Mouse (Mus musculus): Measurements from ENCODE around the gene Ttc8. TPM values are rescaled to one million over a fixed set of nuclear protein-coding genes. Genes with fewer than 3 reads are reported as not detected.

Ttc8 gene
- polyA plus RNA-seq, 1 experiment from 2014 or later = 5.3 TPM

DNA sequence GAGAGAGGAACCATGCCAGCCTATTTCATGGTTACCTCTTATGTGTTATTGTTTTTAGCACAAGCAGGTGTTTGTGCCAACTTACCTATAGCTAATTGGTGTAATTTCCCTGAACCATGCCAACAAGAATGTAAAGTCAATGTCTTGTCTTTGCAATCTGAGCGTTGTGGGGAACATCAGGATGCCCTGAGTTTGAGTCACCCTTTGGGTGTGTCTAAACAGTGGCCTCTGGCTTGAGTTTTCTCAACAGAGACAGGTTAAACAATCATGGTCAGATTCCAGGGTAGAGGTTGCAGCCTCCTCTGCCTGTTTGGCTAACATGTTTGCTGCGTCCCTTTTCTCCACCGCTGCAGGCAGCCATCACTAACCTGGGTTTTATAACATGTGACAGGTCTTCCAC lies 74.0 kb downstream of the Ttc8 start:
- H3K79me2 ChIP-seq (ENCODE audit: inconsistent target) = no peaks in the 10 kb centered on the region
- WGBS (ENCODE audit: missing documents) = 96% methylated on average over 3 of the region's 3 CpGs
- no peak overlapping the region for H3K4me3 ChIP-seq (ENCODE audit: inconsistent target)
- H3K36me3 ChIP-seq (ENCODE audit: inconsistent target) = no peaks in the 10 kb centered on the region
- no peak overlapping the region for H3K27ac ChIP-seq

DNA sequence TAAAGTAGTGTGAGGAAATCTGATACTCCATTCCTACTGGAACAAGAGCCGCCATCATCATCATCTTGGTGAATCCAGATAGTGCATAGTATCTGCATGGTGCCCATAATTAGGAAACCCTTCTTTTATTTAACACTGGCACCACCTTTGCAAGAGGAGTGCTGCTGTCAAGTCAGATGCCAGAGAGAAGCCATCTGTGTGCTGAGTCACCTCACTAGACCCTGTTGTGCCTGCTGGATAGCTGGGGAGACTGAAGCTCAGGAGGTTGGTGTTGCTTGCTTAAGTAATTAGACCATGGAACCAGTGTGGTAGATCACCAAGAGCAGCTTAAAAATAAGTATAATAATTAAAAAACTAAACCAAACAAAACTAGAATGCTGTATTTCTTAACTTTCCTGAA lies 75.5 kb downstream of the Ttc8 start:
- H3K79me2 ChIP-seq (ENCODE audit: inconsistent target) = no peaks in the 10 kb centered on the region
- H3K4me3 ChIP-seq (ENCODE audit: inconsistent target) = no peak overlapping the region
- no peak overlapping the region for H3K27ac ChIP-seq
- WGBS (ENCODE audit: missing documents) = 89% methylated on average over 1 of the region's 1 CpGs
- no peaks in the 10 kb centered on the region for H3K36me3 ChIP-seq (ENCODE audit: inconsistent target)

DNA sequence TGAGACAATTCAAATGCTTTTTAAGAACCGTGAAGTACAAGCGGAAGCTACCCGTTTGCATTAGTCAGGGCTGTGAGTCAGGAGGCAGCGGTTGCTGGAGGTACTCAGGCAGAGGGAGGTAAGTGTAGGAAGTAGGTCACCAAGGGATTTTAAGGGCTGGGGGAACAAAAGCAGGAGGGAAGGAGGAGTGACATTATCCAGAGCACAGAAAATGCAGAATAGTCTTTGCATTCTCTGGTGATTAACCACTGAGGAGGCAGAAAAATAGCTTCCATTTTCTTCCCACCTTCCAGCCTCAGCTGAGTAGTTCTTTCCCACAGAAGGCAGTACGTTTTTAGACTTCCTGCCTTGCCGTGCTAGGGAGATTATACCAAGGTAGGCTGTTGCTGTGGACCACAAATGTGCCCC lies 76.2 kb downstream of the Ttc8 start:
- Histone ChIP-seq H3K4me3 (ENCODE audit: inconsistent target) (no peak overlapping the region), H3K79me2 (ENCODE audit: inconsistent target) (no peaks in the 10 kb centered on the region), H3K36me3 (ENCODE audit: inconsistent target) (no peaks in the 10 kb centered on the region), H3K27ac (no peak overlapping the region)
- WGBS (ENCODE audit: missing documents) = 13% methylated on average over 6 of the region's 6 CpGs

DNA sequence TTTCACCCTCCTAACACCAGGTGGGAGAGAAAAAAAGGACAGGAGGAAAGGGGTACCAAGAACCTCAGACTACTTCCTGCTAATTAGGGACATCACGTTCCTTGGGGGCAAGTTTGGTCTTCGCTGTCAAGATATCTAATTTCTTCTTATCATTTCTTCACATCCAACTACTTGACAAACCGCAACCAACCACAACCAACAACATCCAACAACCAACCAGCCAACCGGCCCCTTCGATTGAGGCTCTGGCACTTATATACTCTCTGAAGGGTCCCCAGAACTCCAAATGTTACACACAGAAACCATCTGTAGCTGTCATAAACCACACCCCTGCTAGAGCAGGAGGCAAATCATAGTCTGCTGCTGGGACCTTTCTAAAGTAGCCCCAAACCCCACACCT lies 76.7 kb downstream of the Ttc8 start:
- 40% methylated on average over 5 of the region's 5 CpGs for WGBS (ENCODE audit: missing documents)
- Histone ChIP-seq H3K4me3 (ENCODE audit: inconsistent target) (no peak overlapping the region), H3K79me2 (ENCODE audit: inconsistent target) (no peaks in the 10 kb centered on the region), H3K27ac (no peak overlapping the region), H3K36me3 (ENCODE audit: inconsistent target) (no peaks in the 10 kb centered on the region)

DNA sequence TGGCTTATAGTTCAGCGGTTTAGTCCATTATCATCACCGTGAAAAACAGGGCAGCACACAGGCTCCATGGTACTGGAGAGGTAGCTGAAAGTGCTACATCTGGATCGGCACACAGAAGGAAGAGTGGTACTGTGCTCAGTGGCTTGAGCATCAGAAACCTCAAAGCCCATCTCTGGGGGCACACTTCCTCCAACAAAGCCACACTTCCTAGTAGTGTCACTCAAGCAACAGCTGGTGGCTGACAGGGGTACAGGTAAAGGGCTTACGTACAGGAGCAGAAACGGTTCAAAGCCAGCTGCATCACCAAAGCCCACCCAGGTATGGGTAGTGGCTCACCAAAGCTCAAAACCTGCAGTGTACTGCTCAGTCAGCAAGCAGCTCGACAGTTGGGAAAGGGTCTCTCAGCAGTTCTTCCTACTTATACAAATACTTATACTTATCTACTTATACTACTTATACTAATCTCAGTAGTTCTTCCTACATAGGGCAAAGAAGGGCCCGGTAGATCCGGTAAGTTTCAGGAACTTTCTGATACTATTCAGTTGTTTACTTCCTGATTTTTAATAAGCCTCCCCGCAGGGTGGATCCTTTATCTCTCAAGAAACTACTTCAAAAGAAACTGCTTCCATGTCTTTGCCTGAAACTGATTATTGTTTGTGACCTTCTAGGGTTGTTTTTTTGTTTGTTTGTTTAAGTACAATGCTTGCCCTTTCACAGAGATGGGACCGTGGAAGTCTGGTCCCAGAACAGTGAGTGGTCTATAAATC lies 78.5 kb downstream of the Ttc8 start:
- Histone ChIP-seq H3K4me3 (ENCODE audit: inconsistent target) (no peak overlapping the region), H3K36me3 (ENCODE audit: inconsistent target) (no peaks in the 10 kb centered on the region), H3K79me2 (ENCODE audit: inconsistent target) (no peaks in the 10 kb centered on the region), H3K27ac (no peak overlapping the region)
- 39% methylated on average over 10 of the region's 10 CpGs for WGBS (ENCODE audit: missing documents)

DNA sequence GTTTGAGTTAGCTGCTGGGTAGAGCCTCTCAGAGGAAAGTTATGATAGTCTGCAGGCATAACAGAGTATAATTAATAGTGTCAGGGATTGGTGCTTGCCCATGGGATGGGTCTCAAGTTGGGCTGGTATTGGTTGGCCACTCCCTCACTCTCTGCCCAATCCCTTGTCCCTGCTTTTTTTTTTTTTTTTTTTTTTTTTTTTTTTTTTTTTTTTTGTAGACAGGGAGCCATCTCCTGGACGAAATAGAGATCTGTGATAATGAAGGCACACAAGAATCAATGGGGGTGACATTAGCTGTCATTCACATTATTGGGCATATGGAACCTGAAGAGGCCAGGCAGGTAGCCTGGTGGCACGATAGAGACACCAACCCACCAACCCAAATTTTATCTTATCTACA lies 79.9 kb downstream of the Ttc8 start:
- 86% methylated on average over 2 of the region's 2 CpGs for WGBS (ENCODE audit: missing documents)
- H3K36me3 ChIP-seq (ENCODE audit: inconsistent target) = no peaks in the 10 kb centered on the region
- no peaks in the 10 kb centered on the region for H3K79me2 ChIP-seq (ENCODE audit: inconsistent target)
- H3K27ac ChIP-seq = no peak overlapping the region
- H3K4me3 ChIP-seq (ENCODE audit: inconsistent target) = no peak overlapping the region

DNA sequence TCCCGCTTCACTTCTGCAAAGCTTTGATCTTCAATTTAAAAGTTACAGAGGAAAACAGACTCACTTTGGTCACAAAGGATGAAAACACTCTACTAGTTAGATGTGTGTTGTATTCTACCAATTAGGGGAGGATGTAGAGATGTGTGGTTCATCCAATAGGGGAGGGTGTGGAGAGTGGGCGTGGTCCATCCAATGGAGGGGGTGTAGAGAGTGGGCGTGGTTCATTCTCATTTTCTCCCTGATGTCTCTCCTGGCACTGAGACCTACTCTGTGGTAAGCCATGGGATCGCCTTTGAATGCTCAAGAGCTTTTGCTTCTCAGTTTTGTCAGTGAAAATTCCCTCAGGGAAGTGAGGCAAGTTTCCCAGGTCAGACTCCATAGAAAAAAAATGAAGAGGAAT lies 82.7 kb downstream of the Ttc8 start:
- no peak overlapping the region for H3K4me3 ChIP-seq (ENCODE audit: inconsistent target)
- 87% methylated on average over 4 of the region's 4 CpGs for WGBS (ENCODE audit: missing documents)
- no peaks in the 10 kb centered on the region for H3K79me2 ChIP-seq (ENCODE audit: inconsistent target)
- H3K36me3 ChIP-seq (ENCODE audit: inconsistent target) = no peaks in the 10 kb centered on the region
- no peak overlapping the region for H3K27ac ChIP-seq

DNA sequence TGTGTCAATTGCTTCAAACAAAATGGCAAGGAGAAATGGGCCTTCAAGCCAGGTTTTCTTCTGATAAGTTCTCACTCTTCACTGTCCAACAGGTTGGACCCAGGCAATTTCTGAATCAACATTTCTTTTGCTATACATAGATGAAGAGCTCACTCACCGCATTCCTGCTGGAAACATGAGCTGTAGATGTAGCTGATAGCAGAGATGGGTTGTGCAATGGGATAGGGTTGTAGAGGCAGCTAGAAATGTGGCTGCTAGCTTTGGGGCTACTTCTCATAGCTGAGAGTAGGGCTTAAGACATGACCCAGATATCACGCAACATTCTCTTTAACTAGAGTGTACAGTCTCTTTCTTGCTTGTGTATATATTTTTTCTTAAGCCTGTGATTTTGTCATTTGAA lies 84.4 kb downstream of the Ttc8 start:
- Histone ChIP-seq H3K36me3 (ENCODE audit: inconsistent target) (no peaks in the 10 kb centered on the region), H3K79me2 (ENCODE audit: inconsistent target) (no peaks in the 10 kb centered on the region), H3K4me3 (ENCODE audit: inconsistent target) (no peak overlapping the region), H3K27ac (no peak overlapping the region)
- WGBS (ENCODE audit: missing documents) = 100% methylated on average over 2 of the region's 2 CpGs

DNA sequence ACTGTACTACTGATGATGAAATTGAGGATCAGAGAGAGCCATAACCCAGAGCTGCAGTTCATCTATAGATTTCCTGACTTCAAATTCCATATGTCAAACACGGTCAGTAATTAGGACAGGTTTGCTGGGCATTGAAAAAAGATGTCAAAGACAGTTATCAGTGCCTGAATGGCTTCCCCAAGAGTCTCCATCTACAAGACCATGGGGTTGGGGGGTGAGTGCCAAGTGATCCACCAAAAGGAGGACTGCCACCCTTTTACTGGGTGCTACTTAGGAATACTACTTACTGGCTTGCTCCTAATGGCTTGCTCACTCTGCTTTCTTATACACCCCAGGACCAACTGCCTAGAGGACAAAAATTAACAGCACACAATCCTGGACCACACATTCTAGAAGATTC lies 88.4 kb downstream of the Ttc8 start:
- 79% methylated on average over 1 of the region's 1 CpGs for WGBS (ENCODE audit: missing documents)
- H3K36me3 ChIP-seq (ENCODE audit: inconsistent target) = no peaks in the 10 kb centered on the region
- H3K4me3 ChIP-seq (ENCODE audit: inconsistent target) = no peak overlapping the region
- H3K79me2 ChIP-seq (ENCODE audit: inconsistent target) = no peaks in the 10 kb centered on the region
- H3K27ac ChIP-seq = no peak overlapping the region

DNA sequence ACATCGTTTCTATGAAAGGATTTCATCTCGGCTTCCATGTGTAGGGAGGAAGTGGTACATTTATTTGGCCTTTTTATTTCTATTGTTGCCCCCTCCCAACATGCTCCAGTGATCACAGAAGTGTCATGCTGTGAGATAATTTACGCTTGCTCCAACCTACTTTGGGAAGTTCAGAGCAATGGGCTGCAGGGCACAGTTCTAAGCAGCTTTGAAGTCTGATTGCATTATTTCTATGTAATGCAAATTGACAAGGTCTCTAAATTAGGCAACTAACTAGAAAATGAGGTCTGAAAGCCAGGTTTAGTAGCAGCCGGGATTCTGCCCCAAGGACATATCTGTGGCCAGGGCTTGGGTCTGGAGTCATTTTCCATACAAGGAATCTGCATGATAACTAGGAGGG lies 89.1 kb downstream of the Ttc8 start:
- WGBS (ENCODE audit: missing documents) = 90% methylated on average over 4 of the region's 4 CpGs
- H3K79me2 ChIP-seq (ENCODE audit: inconsistent target) = no peaks in the 10 kb centered on the region
- H3K4me3 ChIP-seq (ENCODE audit: inconsistent target) = no peak overlapping the region
- no peak overlapping the region for H3K27ac ChIP-seq
- H3K36me3 ChIP-seq (ENCODE audit: inconsistent target) = no peaks in the 10 kb centered on the region

DNA sequence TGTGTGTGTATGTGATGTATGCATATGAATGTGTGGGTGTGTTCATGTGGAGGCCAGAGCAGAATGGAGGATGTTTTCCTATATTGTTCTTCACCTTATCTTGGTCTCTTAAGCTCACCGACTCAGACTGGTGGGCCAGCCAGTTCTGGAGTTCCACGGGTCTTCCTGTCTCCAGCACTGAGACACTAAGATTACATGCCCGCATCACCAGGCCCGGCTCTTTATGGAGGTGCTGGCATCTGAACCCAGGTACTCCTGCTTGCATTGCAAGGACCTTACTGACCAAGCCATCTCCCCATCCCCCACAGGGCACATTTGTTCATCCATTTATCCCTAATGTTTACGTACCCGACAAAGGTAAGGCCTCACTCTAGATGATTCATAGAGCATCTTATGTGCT lies 89.7 kb downstream of the Ttc8 start:
- no peak overlapping the region for H3K27ac ChIP-seq
- WGBS (ENCODE audit: missing documents) = 92% methylated on average over 6 of the region's 6 CpGs
- no peak overlapping the region for H3K4me3 ChIP-seq (ENCODE audit: inconsistent target)
- no peaks in the 10 kb centered on the region for H3K36me3 ChIP-seq (ENCODE audit: inconsistent target)
- H3K79me2 ChIP-seq (ENCODE audit: inconsistent target) = no peaks in the 10 kb centered on the region

DNA sequence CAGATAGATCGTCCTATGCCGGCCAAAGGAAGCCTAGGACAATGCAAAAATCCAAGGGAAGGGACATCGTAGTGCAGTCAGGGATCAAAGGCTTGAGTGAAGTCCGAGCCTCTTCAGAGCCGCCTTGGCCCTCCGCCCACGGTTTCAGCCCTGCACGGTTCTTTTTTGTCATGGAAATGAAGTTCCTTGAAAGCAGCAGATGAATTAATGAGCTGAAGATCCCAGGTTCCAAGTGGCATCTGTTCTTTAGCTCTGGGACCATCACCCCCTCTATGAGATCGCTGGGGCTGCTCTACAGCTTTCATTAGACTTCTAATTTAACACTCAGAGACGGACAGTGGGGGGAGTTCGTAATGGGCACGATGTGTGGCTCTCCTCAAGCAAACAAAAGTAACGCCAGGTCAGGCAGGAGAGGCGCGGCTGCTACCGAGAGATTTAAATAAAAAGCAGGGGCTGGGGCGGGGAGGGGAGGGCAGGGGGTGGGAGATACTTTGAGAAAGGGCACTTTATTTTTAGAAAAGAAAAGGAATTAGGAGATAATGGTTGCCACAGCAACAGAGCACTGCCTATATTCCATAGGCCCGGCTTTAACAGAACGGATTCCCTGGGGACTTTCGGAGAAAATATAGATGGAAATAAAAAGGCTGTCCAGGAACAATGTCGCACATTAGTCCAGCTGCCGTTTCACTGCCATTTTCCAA lies 90.9 kb downstream of the Ttc8 start:
- Histone ChIP-seq H3K79me2 (ENCODE audit: inconsistent target) (no peaks in the 10 kb centered on the region), H3K36me3 (ENCODE audit: inconsistent target) (no peaks in the 10 kb centered on the region), H3K4me3 (ENCODE audit: inconsistent target) (no peak overlapping the region), H3K27ac (no peak overlapping the region)
- 60% methylated on average over 22 of the region's 22 CpGs for WGBS (ENCODE audit: missing documents)

DNA sequence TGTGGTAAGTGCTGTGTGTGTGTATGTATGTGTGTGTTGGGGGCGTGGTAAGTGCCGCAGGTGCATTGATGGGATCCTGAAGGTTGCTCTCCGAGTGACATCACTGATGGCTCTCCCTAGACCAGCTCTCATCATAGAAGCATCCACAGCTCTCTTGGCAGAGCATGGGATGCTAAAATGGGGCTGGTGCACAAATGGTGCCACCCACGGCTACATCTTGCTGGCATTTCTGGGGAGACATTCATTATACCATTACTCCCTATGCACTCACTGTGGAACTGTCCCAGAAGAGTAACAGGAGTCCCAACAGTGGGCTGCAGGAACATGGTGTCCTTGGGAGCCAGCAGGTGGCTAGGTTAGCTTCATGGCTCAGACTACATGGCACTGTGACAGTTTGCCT lies 95.5 kb downstream of the Ttc8 start:
- H3K36me3 ChIP-seq (ENCODE audit: inconsistent target) = no peaks in the 10 kb centered on the region
- no peaks in the 10 kb centered on the region for H3K79me2 ChIP-seq (ENCODE audit: inconsistent target)
- no peak overlapping the region for H3K27ac ChIP-seq
- 100% methylated on average over 4 of the region's 4 CpGs for WGBS (ENCODE audit: missing documents)
- no peak overlapping the region for H3K4me3 ChIP-seq (ENCODE audit: inconsistent target)

DNA sequence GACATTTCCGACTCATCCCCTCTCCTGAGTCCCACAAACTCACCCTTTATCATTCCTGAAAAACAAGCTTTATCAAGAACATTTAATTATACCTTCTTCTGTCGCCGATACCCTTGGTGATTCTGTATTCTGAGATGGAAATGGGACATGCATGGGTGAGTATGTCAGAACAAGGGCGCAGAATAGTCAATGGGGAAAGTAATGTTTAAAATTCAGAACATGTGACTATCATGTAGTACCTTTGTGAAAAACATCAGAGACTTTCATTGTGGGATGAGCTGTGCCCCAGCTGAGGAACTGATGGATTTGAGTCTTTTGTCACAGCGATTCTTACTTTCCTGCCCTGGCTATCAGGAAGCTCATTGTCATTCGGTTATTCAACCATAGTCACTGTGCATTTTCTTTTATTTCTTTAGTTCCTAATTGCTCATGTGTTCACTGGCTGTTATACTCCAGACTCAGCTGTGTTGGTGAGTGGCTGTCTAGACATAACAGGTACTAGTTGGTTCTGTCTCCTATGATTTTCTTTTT lies 104.1 kb downstream of the Ttc8 start:
- Histone ChIP-seq H3K79me2 (ENCODE audit: inconsistent target) (no peaks in the 10 kb centered on the region), H3K4me3 (ENCODE audit: inconsistent target) (no peak overlapping the region), H3K27ac (no peak overlapping the region), H3K36me3 (ENCODE audit: inconsistent target) (no peaks in the 10 kb centered on the region)
- WGBS (ENCODE audit: missing documents) = 96% methylated on average over 6 of the region's 6 CpGs

DNA sequence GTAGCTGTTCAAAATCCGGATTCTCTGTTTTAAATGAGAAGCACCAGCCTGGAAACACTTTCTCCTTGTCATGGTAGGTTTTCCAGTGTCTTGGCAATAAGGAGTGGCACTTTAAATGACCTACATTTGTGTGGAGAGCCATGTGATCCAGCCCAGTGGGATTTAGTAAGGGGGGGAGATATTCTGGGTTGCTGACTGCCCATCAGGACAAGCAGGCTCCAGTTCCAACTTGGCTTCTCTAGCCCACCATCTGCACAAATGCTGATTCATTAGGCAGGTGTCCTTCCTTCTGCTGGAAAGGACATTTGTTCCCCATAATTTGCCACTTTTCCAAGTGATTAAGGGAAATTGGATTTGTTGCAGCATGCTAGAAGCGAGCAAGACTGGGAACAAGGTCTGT lies 105.9 kb downstream of the Ttc8 start:
- Histone ChIP-seq H3K4me3 (ENCODE audit: inconsistent target) (no peak overlapping the region), H3K27ac (no peak overlapping the region), H3K79me2 (ENCODE audit: inconsistent target) (no peaks in the 10 kb centered on the region), H3K36me3 (ENCODE audit: inconsistent target) (no peaks in the 10 kb centered on the region)
- 92% methylated on average over 2 of the region's 2 CpGs for WGBS (ENCODE audit: missing documents)

Measured in macrophage (primary cell).